ENCODE assay signal across 12 mouse cellular contexts in the genomic region with DNA sequence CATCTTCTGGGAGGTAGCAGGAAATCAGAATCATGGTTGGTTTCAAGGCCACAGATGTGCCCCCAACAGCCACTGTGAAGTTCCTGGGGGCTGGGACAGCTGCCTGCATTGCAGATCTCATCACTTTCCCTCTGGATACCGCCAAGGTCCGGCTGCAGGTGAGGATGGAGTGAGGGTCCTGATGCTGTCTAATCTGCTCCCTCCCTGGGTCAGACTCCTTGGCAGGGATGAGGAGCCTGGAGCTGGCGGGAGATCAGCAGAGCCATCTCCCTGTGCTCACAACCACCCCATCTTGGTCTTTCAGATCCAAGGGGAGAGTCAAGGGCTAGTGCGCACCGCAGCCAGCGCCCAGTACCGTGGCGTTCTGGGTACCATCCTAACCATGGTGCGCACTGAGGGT. TPM values are rescaled to one million over a fixed set of nuclear protein-coding genes. Genes with fewer than 3 reads are reported as not detected.
DNase-seq lines count a peak whose midpoint lies in the region; ATAC-seq and TF ChIP-seq lines count a peak whose summit lies in the region.
"Had no signal": no experiment of that assay in that cellular context is flagged by ENCODE, and none has a peak within 500 bp of the region (broad histone marks: within the 10 kb centered on the region; RNA-seq: fewer than 3 reads in every experiment).

No protein-coding gene starts in this region.

- no peaks in the 10 kb centered on the region for H3K9me3 ChIP-seq in midbrain, postnatal 0 days (ENCODE audit: low read length)
- no peaks in the 10 kb centered on the region for H3K9me3 ChIP-seq in midbrain, embryonic 14.5 days (ENCODE audit: control insufficient read depth, low read length)
- no peaks in the 10 kb centered on the region for H3K9me3 ChIP-seq in embryonic facial prominence, embryonic 15.5 days (replicated peaks)

- H3K36me3 ChIP-seq in heart, adult 2 months (ENCODE audit: control insufficient read depth, insufficient read depth, low read length): 0 out of 2 replicates have a peak, but pooled peaks cover 2% of the 10 kb centered on the region
- 0 out of 2 replicates have a peak, but pooled peaks cover 3% of the 10 kb centered on the region for H3K36me3 ChIP-seq in midbrain, postnatal 0 days (ENCODE audit: insufficient read depth, low read length)
- H3K36me3 ChIP-seq in midbrain, embryonic 14.5 days (ENCODE audit: control insufficient read depth, insufficient read depth, low read length): no peaks in the 10 kb centered on the region
- peaks cover 28% of the 10 kb centered on the region; the same call in 1 of the 2 replicates for H3K36me3 ChIP-seq in embryonic facial prominence, embryonic 15.5 days
- H3K36me3 ChIP-seq in small intestine, adult 2 months (ENCODE audit: control insufficient read depth, insufficient read depth, low read length): peaks cover 52% of the 10 kb centered on the region

- intact Hi-C loops in heart, adult 2 months (cut with DNase I): no loop called here
- intact Hi-C loops in heart, postnatal 10 days (cut with DNase I): no loop called here

- no peak overlapping the region for H3K4me3 ChIP-seq in heart, adult 2 months
- no peak overlapping the region for H3K4me3 ChIP-seq in midbrain, postnatal 0 days (ENCODE audit: low read depth, low read length)
- H3K4me3 ChIP-seq in midbrain, embryonic 14.5 days (replicated peaks; ENCODE audit: low read depth, low read length): no peak overlapping the region
- no peak overlapping the region for H3K4me3 ChIP-seq in embryonic facial prominence, embryonic 15.5 days (replicated peaks)
- peak overlapping the region; percentile 61; the same call in 1 of the 2 replicates for H3K4me3 ChIP-seq in small intestine, adult 2 months (ENCODE audit: low read depth, low read length)

- TF ChIP-seq CTCF in heart, adult 2 months (IDR thresholded peaks at IDR 0.05): no peak
- TF ChIP-seq CTCF in midbrain, postnatal 0 days (IDR thresholded peaks at IDR 0.05): no peak
- no peak for TF ChIP-seq CTCF in small intestine, adult 2 months (IDR thresholded peaks at IDR 0.05; ENCODE audit: extremely low read depth, insufficient read length, insufficient replicate concordance, low read depth, low read length)

- no peak for TF ChIP-seq POLR2A in heart, adult 2 months (IDR thresholded peaks at IDR 0.05; ENCODE audit: insufficient read depth, low read depth, low read length)
- TF ChIP-seq POLR2A in small intestine, adult 2 months (IDR thresholded peaks at IDR 0.05; ENCODE audit: low read depth, low read length): 0 out of 2 replicates have a peak, but pooled peaks have one; percentile 6

- no peak for TF ChIP-seq EP300 in heart, adult 2 months (IDR thresholded peaks at IDR 0.05; ENCODE audit: insufficient read depth, low read depth, low read length)

- peak overlapping the region; percentile 78; the same call in 1 of the 2 replicates for H3K27ac ChIP-seq in heart, adult 2 months
- peak overlapping the region; percentile 89; the same call in 1 of the 2 replicates for H3K27ac ChIP-seq in midbrain, postnatal 0 days (ENCODE audit: low read depth, low read length)
- H3K27ac ChIP-seq in midbrain, embryonic 14.5 days (replicated peaks; ENCODE audit: low read depth, low read length): no peak overlapping the region
- H3K27ac ChIP-seq in embryonic facial prominence, embryonic 15.5 days (replicated peaks): no peak overlapping the region
- H3K27ac ChIP-seq in small intestine, adult 2 months (ENCODE audit: insufficient read depth, low read depth, low read length): peak overlapping the region; percentile 88; the same call in 1 of the 2 replicates

- H3K4me1 ChIP-seq in heart, adult 2 months (ENCODE audit: control insufficient read depth, insufficient read depth, low read length): peaks cover 12% of the 10 kb centered on the region
- peaks cover 12% of the 10 kb centered on the region; the same call in 1 of the 2 replicates for H3K4me1 ChIP-seq in midbrain, postnatal 0 days (ENCODE audit: insufficient read depth, low read length)
- peaks cover 17% of the 10 kb centered on the region for H3K4me1 ChIP-seq in midbrain, embryonic 14.5 days (ENCODE audit: control insufficient read depth, insufficient read depth, low read length)
- H3K4me1 ChIP-seq in embryonic facial prominence, embryonic 15.5 days: peaks cover 46% of the 10 kb centered on the region
- H3K4me1 ChIP-seq in small intestine, adult 2 months (ENCODE audit: control insufficient read depth, insufficient read depth, insufficient read length, low read length): peaks cover 19% of the 10 kb centered on the region

- no peaks in the 10 kb centered on the region for H3K27me3 ChIP-seq in heart, adult 2 months (ENCODE audit: control insufficient read depth, insufficient read depth, low read length)
- no peaks in the 10 kb centered on the region for H3K27me3 ChIP-seq in midbrain, postnatal 0 days (ENCODE audit: insufficient read depth, low read length)
- H3K27me3 ChIP-seq in midbrain, embryonic 14.5 days (ENCODE audit: control insufficient read depth, insufficient read depth, low read length): no peaks in the 10 kb centered on the region; the same call in 1 of the 2 replicates
- H3K27me3 ChIP-seq in embryonic facial prominence, embryonic 15.5 days: 0 out of 2 replicates have a peak, but pooled peaks cover 2% of the 10 kb centered on the region
- H3K27me3 ChIP-seq in small intestine, adult 2 months (ENCODE audit: control insufficient read depth, insufficient read depth, low read length): no peaks in the 10 kb centered on the region

- H3K4me2 ChIP-seq in midbrain, postnatal 0 days (ENCODE audit: low read depth, low read length, poor library complexity, severe bottlenecking): no peak overlapping the region
- no peak overlapping the region for H3K4me2 ChIP-seq in midbrain, embryonic 14.5 days (ENCODE audit: low read length)
- H3K4me2 ChIP-seq in embryonic facial prominence, embryonic 15.5 days (replicated peaks): peak overlapping the region; percentile 93; the same call in 1 of the 2 replicates

- DNase-seq in heart, adult 2 months: no peak
- no peak for DNase-seq in heart, postnatal 10 days
- DNase-seq in midbrain, postnatal 0 days (ENCODE audit: low spot score): no peak
- no peak for DNase-seq in midbrain, embryonic 14.5 days
- DNase-seq in ovary, postnatal 10 days (ENCODE audit: low spot score): no peak
- DNase-seq in Muller cell, postnatal 12 days (ENCODE audit: inconsistent ontology term): no peak

- H3K9ac ChIP-seq in heart, adult 2 months (ENCODE audit: low read depth, low read length): no peak overlapping the region
- no peak overlapping the region for H3K9ac ChIP-seq in midbrain, postnatal 0 days (replicated peaks; ENCODE audit: low read length, poor library complexity, severe bottlenecking)
- H3K9ac ChIP-seq in midbrain, embryonic 14.5 days (replicated peaks; ENCODE audit: low read length): no peak overlapping the region
- H3K9ac ChIP-seq in embryonic facial prominence, embryonic 15.5 days: no peak overlapping the region

- 97% methylated on average over 9 of the region's 9 CpGs for WGBS in heart, adult 2 months
- 97% methylated on average over 9 of the region's 9 CpGs for WGBS in midbrain, postnatal 0 days
- WGBS in midbrain, embryonic 14.5 days: 98% methylated on average over 9 of the region's 9 CpGs
- WGBS in embryonic facial prominence, embryonic 15.5 days: 95% methylated on average over 9 of the region's 9 CpGs
- 95% methylated on average over 9 of the region's 9 CpGs for WGBS in small intestine, adult 2 months

- H3K79me2 ChIP-seq in heart, adult 2 months (replicated peaks; ENCODE audit: control insufficient read depth, insufficient read depth, low read length): no peaks in the 10 kb centered on the region

- ATAC-seq in midbrain, postnatal 0 days (ENCODE audit: low FRiP score): no peak
- no peak for ATAC-seq in midbrain, embryonic 14.5 days (ENCODE audit: low FRiP score, low TSS enrichment)
- no peak for ATAC-seq in embryonic facial prominence, embryonic 15.5 days (ENCODE audit: insufficient number of reproducible peaks, low FRiP score, low TSS enrichment, low read depth)

RNA-seq across cellular contexts. Expression of gene Ucp2, which starts 3.7 kb away (rescaled TPM):
- 100 to 1,000 TPM; 245 to 496 TPM for total RNA-seq in heart, adult 2 months (2021)
- 109 and 193 TPM in 2 replicates for polyA plus RNA-seq in heart, adult 2 months (2012; rRNA removed)
- 100 to 1,000 TPM; 835 to 891 TPM for total RNA-seq in heart, postnatal 10 days (2021)
- 93.0 and 118 TPM in 2 replicates for total RNA-seq in midbrain, postnatal 0 days (2014; rRNA removed)
- polyA plus RNA-seq in midbrain, postnatal 0 days (2015; fragmentation: Nextera tagmentation; extraction: Ambion mirVana): 99.5 and 99.9 TPM in 2 replicates
- polyA plus RNA-seq in midbrain, embryonic 14.5 days (2014; fragmentation: Nextera tagmentation; extraction: Ambion mirVana): 47.0 and 55.6 TPM in 2 replicates
- 227 and 228 TPM in 2 replicates for polyA plus RNA-seq in embryonic facial prominence, embryonic 15.5 days (2015; fragmentation: Nextera tagmentation; extraction: Ambion mirVana)
- polyA plus RNA-seq in small intestine, adult 2 months (2012; rRNA removed): 597 and 876 TPM in 2 replicates

RNA-seq across cellular contexts. Expression of gene Dnajb13, which starts 18.0 kb away (rescaled TPM):
- not detected for total RNA-seq in heart, adult 2 months (2021)
- polyA plus RNA-seq in heart, adult 2 months (2012; rRNA removed): 0.32 and 1.2 TPM in 2 replicates
- not detected for total RNA-seq in heart, postnatal 10 days (2021)
- total RNA-seq in midbrain, postnatal 0 days (2014; rRNA removed): 4.1 and 4.3 TPM in 2 replicates
- 2.9 and 3.2 TPM in 2 replicates for polyA plus RNA-seq in midbrain, postnatal 0 days (2015; fragmentation: Nextera tagmentation; extraction: Ambion mirVana)
- polyA plus RNA-seq in midbrain, embryonic 14.5 days (2014; fragmentation: Nextera tagmentation; extraction: Ambion mirVana): 2.0 and 3.7 TPM in 2 replicates
- polyA plus RNA-seq in embryonic facial prominence, embryonic 15.5 days (2015; fragmentation: Nextera tagmentation; extraction: Ambion mirVana): 5.4 and 9.8 TPM in 2 replicates
- 0.29 and 0.49 TPM in 2 replicates for polyA plus RNA-seq in small intestine, adult 2 months (2012; rRNA removed)
- total RNA-seq: gastrocnemius, adult 18-20 months had no signal

RNA-seq across cellular contexts. Expression of gene Ucp3, which starts 24.0 kb away (rescaled TPM):
- total RNA-seq in heart, adult 2 months (2021): 10 to 100 TPM; 33.7 to 39.4 TPM
- 39.0 and 39.1 TPM in 2 replicates for polyA plus RNA-seq in heart, adult 2 months (2012; rRNA removed)
- 100 to 1,000 TPM in 1 of 2 experiments, 10 to 100 TPM in 1; 62.7 to 107 TPM for total RNA-seq in heart, postnatal 10 days (2021)
- not detected in 2 replicates for total RNA-seq in midbrain, postnatal 0 days (2014; rRNA removed)
- polyA plus RNA-seq in midbrain, postnatal 0 days (2015; fragmentation: Nextera tagmentation; extraction: Ambion mirVana): 0.06 and 0.16 TPM in 2 replicates
- polyA plus RNA-seq in midbrain, embryonic 14.5 days (2014; fragmentation: Nextera tagmentation; extraction: Ambion mirVana): not detected in 2 replicates
- polyA plus RNA-seq in embryonic facial prominence, embryonic 15.5 days (2015; fragmentation: Nextera tagmentation; extraction: Ambion mirVana): 0.17 and 0.20 TPM in 2 replicates
- 0.11 and 0.23 TPM in 2 replicates for polyA plus RNA-seq in small intestine, adult 2 months (2012; rRNA removed)
- polyA plus RNA-seq: embryonic facial prominence, embryonic 11.5 days; intestine, embryonic 14.5 days; limb, embryonic 11.5 days had no signal

RNA-seq across cellular contexts. Expression of gene Coa4, which starts 40.1 kb away (rescaled TPM):
- total RNA-seq in heart, adult 2 months (2021): 10 to 100 TPM; 14.1 to 15.4 TPM
- 20.0 and 22.9 TPM in 2 replicates for polyA plus RNA-seq in heart, adult 2 months (2012; rRNA removed)
- 10 to 100 TPM in 1 of 2 experiments, 1 to 10 TPM in 1; 8.4 to 15.3 TPM for total RNA-seq in heart, postnatal 10 days (2021)
- total RNA-seq in midbrain, postnatal 0 days (2014; rRNA removed): 3.9 and 7.5 TPM in 2 replicates
- 5.7 and 6.5 TPM in 2 replicates for polyA plus RNA-seq in midbrain, postnatal 0 days (2015; fragmentation: Nextera tagmentation; extraction: Ambion mirVana)
- 16.5 and 16.6 TPM in 2 replicates for polyA plus RNA-seq in midbrain, embryonic 14.5 days (2014; fragmentation: Nextera tagmentation; extraction: Ambion mirVana)
- polyA plus RNA-seq in embryonic facial prominence, embryonic 15.5 days (2015; fragmentation: Nextera tagmentation; extraction: Ambion mirVana): 19.7 and 20.8 TPM in 2 replicates
- polyA plus RNA-seq in small intestine, adult 2 months (2012; rRNA removed): 9.4 and 14.8 TPM in 2 replicates

Comparison
In these comparisons a context has a peak if more than half of its experiments do, and no peak if none do; other contexts are left out.
1. H3K27ac ChIP-seq: peak in heart, adult 2 months (single experiment), midbrain, postnatal 0 days (single experiment) and small intestine, adult 2 months (single experiment); none in midbrain, embryonic 14.5 days (single experiment) and embryonic facial prominence, embryonic 15.5 days (single experiment).
2. RNA of gene Ucp3, which starts 24.0 kb away (polyA plus RNA-seq): 39.0 to 39.1 TPM in heart, adult 2 months; 0.11 to 0.23 TPM in small intestine, adult 2 months, 0.17 to 0.20 TPM in embryonic facial prominence, embryonic 15.5 days, 0.06 to 0.16 TPM in midbrain, postnatal 0 days and not detected in midbrain, embryonic 14.5 days; every median in the first group is over 10 times any median in the second.